ENCODE assay signal across 15 mouse cellular contexts in the genomic region with DNA sequence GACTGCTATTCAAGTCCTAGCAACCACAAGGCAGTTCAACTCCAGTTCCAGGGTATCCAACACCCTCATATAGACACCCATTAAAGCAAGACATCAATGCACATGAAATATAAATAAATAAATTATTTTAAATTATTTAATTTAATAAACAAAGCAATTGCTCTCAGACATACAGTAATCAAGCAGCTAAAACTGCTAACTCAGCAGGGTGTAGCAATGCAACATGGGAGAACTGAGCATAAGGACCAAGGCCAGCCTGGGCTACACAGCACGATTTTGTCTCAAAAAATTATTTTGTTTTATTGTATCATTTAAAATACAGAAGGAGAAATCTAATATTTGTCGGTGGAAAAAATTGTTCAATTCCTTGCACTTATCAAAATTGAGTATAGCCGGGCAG. TPM values are rescaled to one million over a fixed set of nuclear protein-coding genes. Genes with fewer than 3 reads are reported as not detected.
DNase-seq lines count a peak whose midpoint lies in the region; ATAC-seq lines count a peak whose summit lies in the region.
"Had no signal": no experiment of that assay in that cellular context is flagged by ENCODE, and none has a peak within 500 bp of the region (broad histone marks: within the 10 kb centered on the region; RNA-seq: fewer than 3 reads in every experiment).

No protein-coding gene starts in this region.

- H3K4me2 ChIP-seq in heart, embryonic 15.5 days, result no peak overlapping the region
- H3K4me2 ChIP-seq in embryonic facial prominence, embryonic 14.5 days (ENCODE audit: low read depth, low read length), result no peak overlapping the region
- H3K4me2 ChIP-seq in hindbrain, embryonic 13.5 days, result no peak overlapping the region
- H3K4me2 ChIP-seq in midbrain, embryonic 15.5 days, result no peak overlapping the region

- WGBS in heart, embryonic 15.5 days, result 87% methylated on average over 3 of the region's 3 CpGs
- WGBS in embryonic facial prominence, embryonic 14.5 days, result 86% methylated on average over 3 of the region's 3 CpGs
- 88% methylated on average over 3 of the region's 3 CpGs for WGBS in hindbrain, embryonic 13.5 days
- WGBS in midbrain, embryonic 15.5 days, result 86% methylated on average over 3 of the region's 3 CpGs

- H3K4me3 ChIP-seq in heart, embryonic 15.5 days, result no peak overlapping the region
- H3K4me3 ChIP-seq in embryonic facial prominence, embryonic 14.5 days (ENCODE audit: low read depth, low read length), result no peak overlapping the region
- H3K4me3 ChIP-seq in hindbrain, embryonic 13.5 days, result no peak overlapping the region
- no peak overlapping the region for H3K4me3 ChIP-seq in midbrain, embryonic 15.5 days
- H3K4me3 ChIP-seq: erythroblast, embryonic 14.5 days had no signal

- H3K4me1 ChIP-seq in heart, embryonic 15.5 days (replicated peaks), result peaks cover 61% of the 10 kb centered on the region
- peaks cover 35% of the 10 kb centered on the region for H3K4me1 ChIP-seq in embryonic facial prominence, embryonic 14.5 days (ENCODE audit: control insufficient read depth, insufficient read depth, low read length)
- peaks cover 75% of the 10 kb centered on the region for H3K4me1 ChIP-seq in hindbrain, embryonic 13.5 days (replicated peaks)
- peaks cover 69% of the 10 kb centered on the region for H3K4me1 ChIP-seq in midbrain, embryonic 15.5 days

- no peak for ATAC-seq in heart, embryonic 15.5 days (replicated peaks; ENCODE audit: insufficient number of reproducible peaks, insufficient read depth, low FRiP score, low read depth)
- no peak for ATAC-seq in embryonic facial prominence, embryonic 14.5 days (ENCODE audit: low read depth)
- ATAC-seq in hindbrain, embryonic 13.5 days (ENCODE audit: low FRiP score), result no peak
- no peak for ATAC-seq in midbrain, embryonic 15.5 days (replicated peaks)

- no peaks in the 10 kb centered on the region for H3K9me3 ChIP-seq in heart, embryonic 15.5 days (replicated peaks)
- no peaks in the 10 kb centered on the region for H3K9me3 ChIP-seq in embryonic facial prominence, embryonic 14.5 days (ENCODE audit: control insufficient read depth, low read length)
- no peaks in the 10 kb centered on the region for H3K9me3 ChIP-seq in hindbrain, embryonic 13.5 days
- H3K9me3 ChIP-seq in midbrain, embryonic 15.5 days, result no peaks in the 10 kb centered on the region
- H3K9me3 ChIP-seq: G1E; liver, embryonic 13.5 days had no signal

- peaks cover 7% of the 10 kb centered on the region; the same call in 1 of the 2 replicates for H3K36me3 ChIP-seq in heart, embryonic 15.5 days
- peaks cover 19% of the 10 kb centered on the region for H3K36me3 ChIP-seq in embryonic facial prominence, embryonic 14.5 days (ENCODE audit: control insufficient read depth, insufficient read depth, low read length)
- peaks cover 12% of the 10 kb centered on the region for H3K36me3 ChIP-seq in hindbrain, embryonic 13.5 days
- 0 out of 2 replicates have a peak, but pooled peaks cover 2% of the 10 kb centered on the region for H3K36me3 ChIP-seq in midbrain, embryonic 15.5 days (replicated peaks)

- H3K27ac ChIP-seq in heart, embryonic 15.5 days, result peak overlapping the region; percentile 78; the same call in 1 of the 2 replicates
- H3K27ac ChIP-seq in embryonic facial prominence, embryonic 14.5 days (replicated peaks; ENCODE audit: low read depth, low read length), result peak overlapping the region; percentile 99
- H3K27ac ChIP-seq in hindbrain, embryonic 13.5 days, result peak overlapping the region; percentile 93
- H3K27ac ChIP-seq in midbrain, embryonic 15.5 days, result peak overlapping the region; percentile 93
- H3K27ac ChIP-seq: macrophage had no signal

- no peak for DNase-seq in heart, postnatal 25 days (ENCODE audit: low spot score)
- DNase-seq in embryonic facial prominence, embryonic 14.5 days (ENCODE audit: low spot score), result no peak
- DNase-seq in right cerebral cortex, adult 2 months (ENCODE audit: low spot score in 2 of 2), result no peak
- DNase-seq in gastrocnemius, postnatal 25 days, result no peak
- DNase-seq in thymus, postnatal 36 days, result no peak
- DNase-seq: kidney, adult 11 months; kidney, postnatal 36 days; liver, embryonic 13.5 days; retina, postnatal 1 day had no signal

- no peak overlapping the region for H3K9ac ChIP-seq in heart, embryonic 15.5 days
- no peak overlapping the region for H3K9ac ChIP-seq in embryonic facial prominence, embryonic 14.5 days (ENCODE audit: low read depth, low read length)
- H3K9ac ChIP-seq in hindbrain, embryonic 13.5 days, result no peak overlapping the region
- no peak overlapping the region for H3K9ac ChIP-seq in midbrain, embryonic 15.5 days
- H3K9ac ChIP-seq: liver, embryonic 13.5 days had no signal

- intact Hi-C loops in heart, postnatal 25 days (cut with DNase I), result no loop called here

- no peaks in the 10 kb centered on the region for H3K27me3 ChIP-seq in heart, embryonic 15.5 days
- H3K27me3 ChIP-seq in embryonic facial prominence, embryonic 14.5 days (replicated peaks; ENCODE audit: control insufficient read depth, insufficient read depth, low read length), result no peaks in the 10 kb centered on the region
- H3K27me3 ChIP-seq in hindbrain, embryonic 13.5 days, result no peaks in the 10 kb centered on the region
- H3K27me3 ChIP-seq in midbrain, embryonic 15.5 days (replicated peaks), result no peaks in the 10 kb centered on the region
- H3K27me3 ChIP-seq: liver, embryonic 13.5 days had no signal

RNA-seq across cellular contexts. Expression of a gene that starts 1.7 kb away (rescaled TPM):
- 72.9 and 93.9 TPM in 2 replicates for polyA plus RNA-seq in heart, embryonic 15.5 days (2015; fragmentation: Nextera tagmentation; extraction: Ambion mirVana)
- total RNA-seq in heart, postnatal 25 days (2021), result 10 to 100 TPM; 66.7 to 73.9 TPM
- polyA plus RNA-seq in embryonic facial prominence, embryonic 14.5 days (2014; fragmentation: Nextera tagmentation; extraction: Ambion mirVana), result 62.5 and 64.2 TPM in 2 replicates
- 142 and 147 TPM in 2 replicates for polyA plus RNA-seq in hindbrain, embryonic 13.5 days (2015; fragmentation: Nextera tagmentation; extraction: Ambion mirVana)
- 179 TPM in 2 replicates for polyA plus RNA-seq in midbrain, embryonic 15.5 days (2015; fragmentation: Nextera tagmentation; extraction: Ambion mirVana)
- 10 to 100 TPM; 50.9 to 51.2 TPM for total RNA-seq in gastrocnemius, postnatal 25 days (2021)

RNA-seq across cellular contexts. Expression of a gene that starts 1.7 kb away (rescaled TPM):
- polyA plus RNA-seq in heart, embryonic 15.5 days (2015; fragmentation: Nextera tagmentation; extraction: Ambion mirVana), result 11.9 and 16.3 TPM in 2 replicates
- total RNA-seq in heart, postnatal 25 days (2021), result 10 to 100 TPM; 12.9 to 15.0 TPM
- polyA plus RNA-seq in embryonic facial prominence, embryonic 14.5 days (2014; fragmentation: Nextera tagmentation; extraction: Ambion mirVana), result 16.9 and 19.7 TPM in 2 replicates
- 19.3 and 19.8 TPM in 2 replicates for polyA plus RNA-seq in hindbrain, embryonic 13.5 days (2015; fragmentation: Nextera tagmentation; extraction: Ambion mirVana)
- 20.3 and 22.9 TPM in 2 replicates for polyA plus RNA-seq in midbrain, embryonic 15.5 days (2015; fragmentation: Nextera tagmentation; extraction: Ambion mirVana)
- total RNA-seq in gastrocnemius, postnatal 25 days (2021), result 10 to 100 TPM; 16.1 to 17.3 TPM

RNA-seq across cellular contexts. Expression of a gene that starts 24.6 kb away (rescaled TPM):
- polyA plus RNA-seq in heart, embryonic 15.5 days (2015; fragmentation: Nextera tagmentation; extraction: Ambion mirVana), result 206 and 273 TPM in 2 replicates
- 100 to 1,000 TPM; 153 to 165 TPM for total RNA-seq in heart, postnatal 25 days (2021)
- 398 and 442 TPM in 2 replicates for polyA plus RNA-seq in embryonic facial prominence, embryonic 14.5 days (2014; fragmentation: Nextera tagmentation; extraction: Ambion mirVana)
- polyA plus RNA-seq in hindbrain, embryonic 13.5 days (2015; fragmentation: Nextera tagmentation; extraction: Ambion mirVana), result 495 and 503 TPM in 2 replicates
- polyA plus RNA-seq in midbrain, embryonic 15.5 days (2015; fragmentation: Nextera tagmentation; extraction: Ambion mirVana), result 517 and 553 TPM in 2 replicates
- 100 to 1,000 TPM; 116 to 125 TPM for total RNA-seq in gastrocnemius, postnatal 25 days (2021)

RNA-seq across cellular contexts. Expression of a gene that starts 35.1 kb away (rescaled TPM):
- 51.9 and 57.4 TPM in 2 replicates for polyA plus RNA-seq in heart, embryonic 15.5 days (2015; fragmentation: Nextera tagmentation; extraction: Ambion mirVana)
- total RNA-seq in heart, postnatal 25 days (2021), result 10 to 100 TPM; 72.5 to 73.1 TPM
- 73.5 and 79.8 TPM in 2 replicates for polyA plus RNA-seq in embryonic facial prominence, embryonic 14.5 days (2014; fragmentation: Nextera tagmentation; extraction: Ambion mirVana)
- 105 and 108 TPM in 2 replicates for polyA plus RNA-seq in hindbrain, embryonic 13.5 days (2015; fragmentation: Nextera tagmentation; extraction: Ambion mirVana)
- 122 and 140 TPM in 2 replicates for polyA plus RNA-seq in midbrain, embryonic 15.5 days (2015; fragmentation: Nextera tagmentation; extraction: Ambion mirVana)
- 10 to 100 TPM; 57.1 to 57.2 TPM for total RNA-seq in gastrocnemius, postnatal 25 days (2021)

RNA-seq across cellular contexts. Expression of a gene that starts 37.2 kb away (rescaled TPM):
- polyA plus RNA-seq in heart, embryonic 15.5 days (2015; fragmentation: Nextera tagmentation; extraction: Ambion mirVana), result 22.4 and 28.7 TPM in 2 replicates
- 10 to 100 TPM; 16.0 to 16.6 TPM for total RNA-seq in heart, postnatal 25 days (2021)
- 23.4 and 27.7 TPM in 2 replicates for polyA plus RNA-seq in embryonic facial prominence, embryonic 14.5 days (2014; fragmentation: Nextera tagmentation; extraction: Ambion mirVana)
- polyA plus RNA-seq in hindbrain, embryonic 13.5 days (2015; fragmentation: Nextera tagmentation; extraction: Ambion mirVana), result 34.1 and 35.8 TPM in 2 replicates
- polyA plus RNA-seq in midbrain, embryonic 15.5 days (2015; fragmentation: Nextera tagmentation; extraction: Ambion mirVana), result 30.5 and 32.8 TPM in 2 replicates
- 10 to 100 TPM; 15.6 to 15.8 TPM for total RNA-seq in gastrocnemius, postnatal 25 days (2021)
